Mouse (Mus musculus) megakaryocyte, embryonic 14.5 days (primary cell): Measurements from ENCODE around the gene Nr2e1. TPM values are rescaled to one million over a fixed set of nuclear protein-coding genes. Genes with fewer than 3 reads are reported as not detected.
A peak's percentile ranks its signal among the peaks of the same experiment; 100 is the strongest.

ENCODE experiments used
- H3K27me3 ChIP-seq: replicated peaks from 2 replicates; pipeline ENCODE3; 2012; ENCODE audit warnings: inconsistent platforms
- H3K36me3 ChIP-seq: replicated peaks from 2 replicates; pipeline ENCODE3; 2012; ENCODE audit warnings: low read length, inconsistent platforms, mixed read lengths
- H3K4me1 ChIP-seq: 2 replicates; pipeline ENCODE4 v1.6.1; 2012; ENCODE audit warnings: inconsistent platforms
- H3K4me3 ChIP-seq: replicated peaks from 2 replicates; pipeline ENCODE3; 2012; ENCODE audit warnings: moderate library complexity, mild to moderate bottlenecking, inconsistent platforms
- H3K9me3 ChIP-seq: 2 replicates; pipeline ENCODE4 v1.6.1; 2012; ENCODE audit warnings: inconsistent platforms
- FLI1 ChIP-seq: IDR thresholded peaks from 2 replicates; pipeline ENCODE4 v1.6.1; 2012; ENCODE audit warnings: low read length, inconsistent platforms, mixed read lengths
- GATA1 ChIP-seq: IDR thresholded peaks from 3 replicates; pipeline ENCODE4 v1.6.1; 2012; ENCODE audit warnings: mixed read lengths, low read length, inconsistent platforms, borderline replicate concordance
- polyA plus RNA-seq: library from polyadenylated mRNA; stranded (reverse); fragments of >175 nt; gene quantifications from 2 replicates; pipeline ENCODE4 v1.2.3, GENCODE M21; 2012; ENCODE audit warnings: low replicate concordance; ENCODE audit not compliant: insufficient read depth

Gene Nr2e1
- polyA plus RNA-seq, 1 experiment: not detected

DNA sequence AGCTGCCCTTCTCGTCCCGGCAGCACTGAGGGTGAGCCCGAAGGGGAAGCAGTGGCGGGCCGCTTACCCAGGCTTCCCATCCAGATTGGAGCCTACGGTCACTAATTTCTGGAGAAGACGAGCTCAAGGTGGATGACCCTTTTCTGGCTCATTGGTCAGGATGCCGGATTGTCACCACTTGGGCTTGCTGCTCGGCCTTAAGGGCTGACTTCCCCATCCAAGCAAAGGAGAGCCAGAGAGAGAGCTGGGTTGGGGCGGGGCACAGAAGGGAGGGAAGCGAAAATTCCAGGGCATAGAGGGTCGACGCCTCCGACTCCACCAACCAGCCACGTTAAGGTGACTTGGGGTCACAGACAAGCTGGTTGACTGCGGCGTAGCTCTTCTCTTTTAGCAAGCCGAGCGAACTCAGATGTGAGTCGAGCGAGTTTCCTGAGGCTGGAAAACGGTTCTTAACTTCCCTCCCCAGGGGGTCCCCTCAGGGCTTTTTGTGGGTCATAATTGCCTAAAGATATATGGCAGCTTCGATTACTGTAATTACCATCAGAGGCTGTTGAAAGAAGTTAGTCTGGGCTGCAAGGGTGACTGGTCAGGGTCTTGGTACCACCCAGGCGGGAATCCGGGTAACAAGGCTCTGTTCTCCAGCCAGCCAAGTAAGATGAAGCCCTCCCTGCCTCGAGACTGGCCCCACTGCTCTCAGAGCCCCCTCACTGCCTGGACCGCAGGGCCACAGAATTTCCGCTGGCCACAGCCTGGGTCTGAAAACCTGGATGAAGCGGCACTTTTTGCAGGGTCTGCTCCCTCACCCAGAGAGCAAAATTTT is 3.1 kb downstream of the Nr2e1 start:
- TF ChIP-seq GATA1 (no peak), FLI1 (no peak)
- no peaks in the 10 kb centered on the region for H3K36me3 ChIP-seq
- peak overlapping the region; percentile 14 for H3K4me3 ChIP-seq
- 0 out of 2 replicates have a peak, but pooled peaks cover 6% of the 10 kb centered on the region for H3K9me3 ChIP-seq
- peaks cover 95% of the 10 kb centered on the region for H3K27me3 ChIP-seq
- peaks cover 68% of the 10 kb centered on the region for H3K4me1 ChIP-seq

DNA sequence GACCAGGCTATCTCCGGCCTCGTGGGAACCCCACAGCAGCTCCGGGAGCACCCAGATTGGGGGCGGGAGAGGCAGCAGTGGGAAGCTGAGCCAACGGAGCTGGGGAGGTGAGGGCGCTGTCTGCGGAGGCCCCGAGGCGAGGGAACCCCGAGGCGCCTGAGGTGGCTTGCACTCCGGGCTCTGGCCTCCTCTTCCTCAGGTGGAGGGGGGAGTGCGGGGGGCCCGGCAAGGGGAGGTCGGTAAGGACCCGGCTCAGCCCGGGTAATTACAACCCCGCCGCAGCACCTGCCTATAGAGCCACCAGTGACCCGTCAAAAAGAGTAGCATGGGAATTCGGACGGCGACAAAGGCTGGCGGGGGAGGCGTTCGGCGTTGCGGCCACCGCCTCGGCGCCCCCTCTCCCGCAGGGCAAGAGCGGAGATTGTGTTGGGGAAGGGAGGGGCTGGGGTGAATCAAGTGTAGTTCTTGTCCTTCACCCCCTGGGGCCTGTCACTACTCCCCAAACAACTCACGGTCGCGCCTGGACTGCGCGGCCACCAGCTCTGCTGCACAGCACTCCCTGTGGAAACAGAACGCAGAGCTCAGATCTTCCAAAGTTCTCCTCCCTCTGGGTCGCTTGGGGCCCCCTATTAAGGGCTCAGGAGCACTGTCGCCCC is 3.8 kb downstream of the Nr2e1 start:
- peaks cover 9% of the 10 kb centered on the region; the same call in 1 of the 2 replicates for H3K9me3 ChIP-seq
- TF ChIP-seq GATA1 (no peak), FLI1 (no peak)
- H3K27me3 ChIP-seq: peaks cover 95% of the 10 kb centered on the region
- peak overlapping the region; percentile 65 for H3K4me3 ChIP-seq
- H3K36me3 ChIP-seq: no peaks in the 10 kb centered on the region
- peaks cover 66% of the 10 kb centered on the region for H3K4me1 ChIP-seq

DNA sequence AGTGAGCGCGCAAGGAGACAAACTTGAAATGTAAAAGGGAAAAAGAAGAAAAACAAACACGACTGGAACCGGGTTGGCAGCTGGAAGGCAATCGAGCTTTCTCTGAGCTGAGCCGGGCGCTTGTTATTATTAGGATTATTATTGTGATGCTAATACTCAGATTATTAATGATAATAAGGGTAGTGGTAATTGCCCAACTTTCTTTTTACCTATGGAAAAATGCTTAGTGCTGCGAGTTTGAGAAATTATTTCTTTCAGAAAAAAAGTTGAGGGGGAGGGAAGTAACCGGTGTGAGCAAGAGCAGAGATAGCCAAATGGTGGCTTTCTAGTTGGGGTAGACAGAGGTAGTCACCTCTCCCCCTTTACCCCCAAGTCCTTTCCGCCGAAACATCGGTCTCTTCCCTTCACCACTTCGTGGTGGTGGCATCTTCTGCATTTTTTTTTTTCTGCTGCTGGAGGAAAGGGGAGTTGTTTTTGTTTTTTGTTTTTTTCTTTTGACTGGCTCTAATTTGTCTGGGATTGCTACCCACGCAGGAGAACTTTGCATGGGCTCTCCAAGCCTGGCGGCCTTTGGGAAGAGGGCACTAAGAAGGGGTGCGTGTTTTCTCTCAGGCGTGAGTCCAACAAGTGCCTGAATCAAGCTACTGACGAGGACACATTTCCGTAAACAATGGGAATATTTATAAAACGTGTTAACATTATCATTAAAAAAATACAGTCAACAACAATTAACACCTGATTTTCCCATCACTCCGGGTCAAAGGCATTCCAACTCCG is 4.5 kb downstream of the Nr2e1 start:
- H3K36me3 ChIP-seq: no peaks in the 10 kb centered on the region
- H3K9me3 ChIP-seq: peaks cover 11% of the 10 kb centered on the region; the same call in 1 of the 2 replicates
- no peak for TF ChIP-seq GATA1
- TF ChIP-seq FLI1: no peak
- H3K27me3 ChIP-seq: peaks cover 95% of the 10 kb centered on the region
- peak overlapping the region; percentile 65 for H3K4me3 ChIP-seq
- H3K4me1 ChIP-seq: peaks cover 59% of the 10 kb centered on the region

DNA sequence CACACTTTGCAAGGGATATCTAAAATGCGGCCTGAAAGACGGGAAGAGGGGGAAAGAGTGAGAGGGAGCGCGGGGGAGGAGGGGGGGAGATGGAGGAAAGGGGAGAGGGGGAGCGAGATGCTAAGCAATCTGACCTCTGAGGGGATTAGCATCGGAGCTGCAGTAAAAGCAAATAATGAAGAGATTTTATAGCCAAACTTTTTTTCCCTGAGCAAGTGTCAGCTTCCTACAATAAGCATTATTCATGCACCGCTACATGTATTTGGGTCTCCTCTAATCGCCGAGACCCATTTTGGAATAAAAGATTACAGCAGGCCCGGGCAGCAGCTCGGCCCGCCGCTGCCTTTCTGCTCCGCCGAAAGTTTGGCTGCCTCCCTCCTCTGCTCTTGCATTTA is 5.2 kb downstream of the Nr2e1 start:
- Histone ChIP-seq H3K9me3 (peaks cover 13% of the 10 kb centered on the region; the same call in 1 of the 2 replicates), H3K4me1 (peaks cover 58% of the 10 kb centered on the region), H3K4me3 (no peak overlapping the region), H3K36me3 (no peaks in the 10 kb centered on the region), H3K27me3 (peaks cover 95% of the 10 kb centered on the region)
- TF ChIP-seq GATA1 (no peak), FLI1 (no peak)

DNA sequence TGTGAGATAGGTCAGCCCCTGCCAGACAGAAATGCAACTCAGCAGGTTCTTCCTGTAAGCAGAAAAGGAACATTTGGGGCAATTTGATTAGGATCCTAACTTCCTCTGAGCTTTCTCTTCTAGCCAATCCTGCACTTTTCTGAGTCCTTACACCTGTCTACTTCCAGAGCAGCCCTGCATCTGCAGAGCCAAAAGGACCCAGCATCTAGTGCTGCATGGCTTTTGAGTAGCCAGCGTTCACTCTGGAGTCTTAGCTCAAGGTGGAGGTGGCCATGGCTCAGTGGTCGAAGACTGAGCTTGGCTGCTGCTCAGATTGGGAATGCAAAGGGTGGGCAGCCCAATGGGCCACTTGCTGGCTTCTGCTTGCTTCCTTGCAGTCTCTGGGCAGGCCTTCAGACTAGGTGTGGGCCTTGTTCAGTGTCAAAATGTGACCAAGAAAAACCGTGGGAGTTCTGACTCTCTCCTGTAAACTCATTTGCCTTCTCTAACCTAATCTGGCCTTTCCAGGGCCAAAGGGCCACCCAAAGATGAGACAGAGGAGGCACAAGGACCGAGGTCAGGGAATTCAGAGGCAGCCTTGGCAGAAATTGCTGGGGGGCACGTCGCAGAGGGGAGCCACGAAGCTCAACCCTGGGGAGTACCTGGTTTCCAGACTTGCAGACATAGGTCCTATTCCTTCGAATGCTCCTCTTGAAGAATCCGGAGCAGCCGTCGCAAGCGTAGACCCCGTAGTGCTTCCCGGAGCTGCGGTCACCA is 5.7 kb downstream of the Nr2e1 start:
- Histone ChIP-seq H3K36me3 (no peaks in the 10 kb centered on the region), H3K4me1 (peaks cover 57% of the 10 kb centered on the region), H3K27me3 (peaks cover 95% of the 10 kb centered on the region), H3K4me3 (no peak overlapping the region), H3K9me3 (peaks cover 17% of the 10 kb centered on the region; the same call in 1 of the 2 replicates)
- TF ChIP-seq FLI1 (no peak), GATA1 (no peak)

DNA sequence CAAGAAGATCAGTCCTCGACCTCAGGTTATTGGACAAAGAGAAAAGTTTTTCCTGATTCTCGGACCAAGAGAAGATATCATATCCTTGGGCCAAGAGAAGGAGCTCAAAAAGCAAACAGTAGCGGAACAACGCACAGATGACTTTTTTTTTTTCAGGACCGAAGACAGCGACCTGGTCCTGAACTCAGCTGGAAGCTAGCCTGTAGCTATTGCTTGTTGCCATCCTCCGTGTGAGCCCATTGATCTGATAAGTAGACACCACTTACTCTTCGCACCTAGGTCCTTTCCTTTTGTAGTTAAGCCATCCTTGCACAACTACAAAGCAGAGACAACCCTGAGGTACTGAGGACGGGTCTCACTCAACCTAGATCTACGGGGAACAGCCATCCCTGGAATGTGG is 8.8 kb downstream of the Nr2e1 start:
- TF ChIP-seq FLI1: no peak
- no peak for TF ChIP-seq GATA1
- no peaks in the 10 kb centered on the region for H3K36me3 ChIP-seq
- no peak overlapping the region for H3K4me3 ChIP-seq
- peaks cover 33% of the 10 kb centered on the region for H3K4me1 ChIP-seq
- H3K9me3 ChIP-seq: peaks cover 19% of the 10 kb centered on the region; the same call in 1 of the 2 replicates
- H3K27me3 ChIP-seq: peaks cover 93% of the 10 kb centered on the region

DNA sequence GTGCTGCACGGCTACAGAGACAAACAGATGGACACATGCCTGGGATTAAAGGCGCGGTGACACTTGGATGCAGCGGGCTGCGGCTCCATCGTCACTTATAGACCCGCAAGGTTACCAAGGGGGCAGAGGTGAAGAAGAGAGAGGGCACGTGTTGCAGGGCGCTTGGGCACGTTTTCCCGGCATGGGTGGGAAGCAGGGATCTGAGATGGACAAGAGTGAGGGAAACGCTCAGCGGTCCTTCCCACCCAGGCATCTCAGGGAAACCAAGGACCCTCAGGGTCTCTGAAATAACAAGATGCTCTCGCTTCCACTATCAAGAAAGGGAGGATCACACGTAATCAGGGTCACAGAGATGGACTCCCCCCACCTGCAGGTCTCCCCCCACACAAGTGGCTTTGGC is 10.5 kb downstream of the Nr2e1 start:
- peak overlapping the region; percentile 43 for H3K4me3 ChIP-seq
- peaks cover 19% of the 10 kb centered on the region; the same call in 1 of the 2 replicates for H3K9me3 ChIP-seq
- H3K4me1 ChIP-seq: peaks cover 19% of the 10 kb centered on the region
- no peaks in the 10 kb centered on the region for H3K36me3 ChIP-seq
- peaks cover 86% of the 10 kb centered on the region for H3K27me3 ChIP-seq
- no peak for TF ChIP-seq GATA1
- no peak for TF ChIP-seq FLI1

DNA sequence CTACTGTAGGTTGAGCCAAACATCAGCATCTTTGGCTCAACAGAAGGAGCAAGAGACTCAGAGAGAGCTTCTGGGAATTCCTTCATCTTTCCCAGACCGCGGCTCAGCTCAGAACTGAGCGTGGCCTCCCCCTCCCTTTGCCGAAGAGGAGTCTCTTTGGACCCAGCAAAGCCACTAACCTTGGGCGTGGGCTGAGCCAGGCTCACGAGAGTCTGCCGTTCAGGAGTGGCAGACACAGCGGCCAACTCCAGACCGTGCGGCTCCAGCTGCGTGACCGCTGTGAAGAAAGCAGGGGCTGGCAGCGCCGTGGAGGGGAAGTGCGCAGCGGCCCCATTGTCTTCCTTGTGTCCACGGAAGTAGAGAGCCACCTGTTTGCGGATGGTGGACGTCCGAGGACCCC is 10.9 kb downstream of the Nr2e1 start:
- Histone ChIP-seq H3K36me3 (no peaks in the 10 kb centered on the region), H3K4me1 (peaks cover 16% of the 10 kb centered on the region), H3K4me3 (peak overlapping the region; percentile 43), H3K9me3 (peaks cover 18% of the 10 kb centered on the region; the same call in 1 of the 2 replicates), H3K27me3 (peaks cover 84% of the 10 kb centered on the region)
- TF ChIP-seq GATA1 (no peak), FLI1 (no peak)

DNA sequence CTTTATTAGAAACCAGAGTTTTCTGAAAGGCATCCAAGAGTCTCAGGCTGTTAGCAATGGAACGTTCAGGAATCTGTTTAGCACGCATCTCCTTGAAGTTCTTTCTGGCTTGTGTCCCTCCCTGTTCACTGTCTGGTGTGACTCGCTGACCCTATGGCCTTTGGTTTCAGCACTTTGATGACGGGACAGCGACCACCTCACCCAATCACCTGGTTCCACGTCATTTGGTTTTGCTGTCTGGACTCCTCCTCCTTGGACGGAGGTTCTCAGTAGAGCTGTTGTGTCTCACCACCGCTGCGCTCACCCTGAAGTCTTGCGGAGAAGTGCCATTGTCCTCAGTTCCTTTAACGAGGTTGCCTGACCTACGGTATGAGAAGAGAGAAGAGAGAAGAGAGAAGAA is 21.2 kb downstream of the Nr2e1 start:
- no peak for TF ChIP-seq FLI1
- TF ChIP-seq GATA1: no peak
- peaks cover 14% of the 10 kb centered on the region; the same call in 1 of the 2 replicates for H3K9me3 ChIP-seq
- H3K36me3 ChIP-seq: no peaks in the 10 kb centered on the region
- H3K27me3 ChIP-seq: peaks cover 78% of the 10 kb centered on the region
- peak overlapping the region; percentile 47 for H3K4me3 ChIP-seq
- H3K4me1 ChIP-seq: peaks cover 4% of the 10 kb centered on the region
